Mouse (Mus musculus) kidney, embryonic 16.5 days (tissue): ENCODE results near the gene Krcc1. TPM values are rescaled to one million over a fixed set of nuclear protein-coding genes. Genes with fewer than 3 reads are reported as not detected.

ENCODE experiments used
- ATAC-seq: fragments of 200-750 bp; cut with Nextera tagmentation; 2 replicates; pipeline ENCODE4 v1.8.0; 2017; ENCODE audit warnings: moderate TSS enrichment; ENCODE audit not compliant: low FRiP score, low TSS enrichment
- H3K27ac ChIP-seq: fragments of 300-500 bp; sonication (generic); 2 replicates; pipeline ENCODE4 v1.5.1; 2014; ENCODE audit warnings: low read length
- H3K27me3 ChIP-seq: fragments of 300-500 bp; sonication (generic); 2 replicates; pipeline ENCODE4 v1.6.1; 2014; ENCODE audit warnings: low read length, control low read depth, mixed read lengths; ENCODE audit not compliant: insufficient read depth
- H3K36me3 ChIP-seq: fragments of 300-500 bp; sonication (generic); 2 replicates; pipeline ENCODE4 v1.6.1; 2014; ENCODE audit warnings: low read length, control low read depth, mixed read lengths; ENCODE audit not compliant: insufficient read depth
- H3K4me1 ChIP-seq: fragments of 300-500 bp; sonication (generic); 2 replicates; pipeline ENCODE4 v1.6.1; 2014; ENCODE audit warnings: low read length, control low read depth, mixed read lengths; ENCODE audit not compliant: insufficient read depth
- H3K4me2 ChIP-seq: fragments of 300-500 bp; sonication (generic); replicated peaks from 2 replicates; pipeline ENCODE4 v1.6.1; 2014; ENCODE audit warnings: low read depth, low read length
- H3K4me3 ChIP-seq: fragments of 300-500 bp; sonication (generic); 2 replicates; pipeline ENCODE4 v1.5.1; 2014; ENCODE audit warnings: mild to moderate bottlenecking, low read length
- H3K9ac ChIP-seq: fragments of 300-500 bp; sonication (generic); replicated peaks from 2 replicates; pipeline ENCODE4 v1.6.1; 2014; ENCODE audit warnings: low read length
- H3K9me3 ChIP-seq: fragments of 300-500 bp; sonication (generic); 2 replicates; pipeline ENCODE4 v1.6.1; 2016; ENCODE audit warnings: low read length, control low read depth
- WGBS: fragments of 180-500 bp; shearing (Covaris S2); extraction: QIAGEN DNeasy Blood & Tissue Kit; methylation state at CpG from one replicate; pipeline ENCODE4 v1.1.7; 2014; 5-methylcytosine and 5-hydroxymethylcytosine counted together
- polyA plus RNA-seq: library from polyadenylated mRNA; unstranded; fragments of >200 nt; fragmentation: Nextera tagmentation; extraction: Ambion mirVana; gene quantifications from 2 replicates; pipeline ENCODE4 v1.2.1, GENCODE M21; 2015

Gene Krcc1
- polyA plus RNA-seq, 1 experiment from 2014 or later: 58.4 TPM

GRCm38 (mm10) chr6:71240831-71241230 is 30.6 kb upstream of the Krcc1 start:
- no peak overlapping the region for H3K9ac ChIP-seq
- 69% methylated on average over 7 of the region's 7 CpGs for whole genome bisulfite sequencing
- no peak for ATAC-seq
- H3K4me3 ChIP-seq: no peak overlapping the region
- H3K4me2 ChIP-seq: no peak overlapping the region
- no peaks in the 10 kb centered on the region; the same call in 1 of the 2 replicates for H3K4me1 ChIP-seq
- no peak overlapping the region for H3K27ac ChIP-seq
- no peaks in the 10 kb centered on the region for H3K27me3 ChIP-seq
- H3K9me3 ChIP-seq: no peaks in the 10 kb centered on the region
- no peaks in the 10 kb centered on the region for H3K36me3 ChIP-seq

GRCm38 (mm10) chr6:71242811-71243210 is 28.7 kb upstream of the Krcc1 start:
- no peak overlapping the region for H3K4me3 ChIP-seq
- H3K4me1 ChIP-seq: no peaks in the 10 kb centered on the region
- WGBS: 81% methylated on average over 1 of the region's 1 CpGs
- H3K4me2 ChIP-seq: no peak overlapping the region
- no peak overlapping the region for H3K27ac ChIP-seq
- ATAC-seq: no peak
- H3K9ac ChIP-seq: no peak overlapping the region
- no peaks in the 10 kb centered on the region for H3K36me3 ChIP-seq
- no peaks in the 10 kb centered on the region for H3K27me3 ChIP-seq
- no peaks in the 10 kb centered on the region for H3K9me3 ChIP-seq

DNA sequence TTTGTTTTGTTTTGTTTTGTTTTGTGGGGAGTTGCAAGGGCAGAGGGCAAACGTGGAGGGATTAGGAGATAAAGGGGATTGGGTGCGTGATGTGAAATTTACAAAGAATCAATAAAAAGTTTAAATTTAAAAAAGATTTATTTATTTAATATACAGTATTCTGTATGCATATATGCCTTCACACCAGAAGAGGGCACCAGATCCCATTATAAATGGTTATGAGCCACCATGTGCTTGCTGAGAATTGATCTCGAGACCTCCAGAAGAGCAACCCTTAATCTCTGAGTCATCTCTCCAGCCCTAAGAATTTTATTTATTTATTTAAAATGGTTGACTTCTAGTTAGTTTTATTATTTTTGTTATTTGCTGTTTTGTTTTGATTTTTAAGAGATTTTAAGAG is 28.2 kb upstream of the Krcc1 start:
- Histone ChIP-seq H3K4me3 (no peak overlapping the region), H3K4me2 (no peak overlapping the region), H3K27ac (no peak overlapping the region), H3K36me3 (no peaks in the 10 kb centered on the region), H3K27me3 (no peaks in the 10 kb centered on the region), H3K9ac (no peak overlapping the region), H3K4me1 (no peaks in the 10 kb centered on the region), H3K9me3 (no peaks in the 10 kb centered on the region)
- no peak for ATAC-seq
- WGBS: 90% methylated on average over 3 of the region's 3 CpGs

DNA sequence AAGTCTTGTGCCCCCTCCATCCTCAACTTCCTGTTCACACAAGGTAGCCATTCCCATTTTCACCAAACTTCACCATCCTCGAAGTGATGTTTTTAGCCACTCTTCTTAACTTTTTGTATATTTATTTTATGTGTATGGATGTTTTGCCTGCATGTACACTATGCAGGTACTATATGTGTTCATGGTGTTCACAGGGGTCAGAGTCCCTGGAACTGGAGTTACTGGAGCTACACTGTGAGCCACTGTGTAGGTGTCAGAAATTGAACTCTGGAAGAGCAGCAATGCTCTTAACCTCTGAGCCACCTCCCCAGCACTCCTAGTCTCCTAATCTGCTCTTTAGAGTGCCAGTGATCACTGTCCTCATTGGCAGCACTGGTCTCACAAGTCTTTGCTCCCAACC is 23.1 kb upstream of the Krcc1 start:
- H3K27ac ChIP-seq: no peak overlapping the region
- no peak for ATAC-seq
- 94% methylated on average over 1 of the region's 1 CpGs for WGBS
- H3K36me3 ChIP-seq: no peaks in the 10 kb centered on the region
- no peaks in the 10 kb centered on the region for H3K9me3 ChIP-seq
- H3K9ac ChIP-seq: no peak overlapping the region
- no peak overlapping the region for H3K4me2 ChIP-seq
- H3K4me1 ChIP-seq: no peaks in the 10 kb centered on the region
- H3K27me3 ChIP-seq: no peaks in the 10 kb centered on the region
- no peak overlapping the region for H3K4me3 ChIP-seq

DNA sequence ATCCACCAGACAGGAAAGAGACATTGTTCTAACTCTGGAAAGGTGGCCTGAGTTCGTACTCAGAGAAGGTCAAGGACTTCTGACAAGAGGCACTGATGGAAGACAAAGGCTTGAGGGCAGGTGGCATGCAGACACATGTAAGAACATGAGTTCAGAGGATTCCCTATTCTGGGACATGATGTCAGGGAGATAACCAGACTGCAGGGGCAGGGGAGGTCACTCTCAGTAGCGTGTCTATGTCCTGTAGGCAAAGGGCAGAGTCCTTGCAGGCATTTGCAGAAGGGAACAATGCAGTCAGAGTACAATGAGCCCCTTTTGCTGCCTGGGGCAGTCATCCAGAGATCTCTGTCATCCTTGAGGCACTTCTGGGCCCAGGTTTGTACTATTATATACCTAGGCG is 21.9 kb upstream of the Krcc1 start:
- ATAC-seq: no peak
- no peaks in the 10 kb centered on the region for H3K4me1 ChIP-seq
- H3K4me2 ChIP-seq: no peak overlapping the region
- H3K9me3 ChIP-seq: no peaks in the 10 kb centered on the region
- no peak overlapping the region for H3K4me3 ChIP-seq
- WGBS: 73% methylated on average over 3 of the region's 3 CpGs
- no peaks in the 10 kb centered on the region for H3K27me3 ChIP-seq
- no peak overlapping the region for H3K27ac ChIP-seq
- H3K9ac ChIP-seq: no peak overlapping the region
- no peaks in the 10 kb centered on the region for H3K36me3 ChIP-seq

- Histone ChIP-seq H3K9ac (no peak overlapping the region), H3K36me3 (no peaks in the 10 kb centered on the region), H3K27ac (no peak overlapping the region), H3K4me3 (no peak overlapping the region), H3K4me1 (no peaks in the 10 kb centered on the region), H3K4me2 (no peak overlapping the region), H3K27me3 (no peaks in the 10 kb centered on the region), H3K9me3 (no peaks in the 10 kb centered on the region)
- no peak for ATAC-seq
- 87% methylated on average over 8 of the region's 8 CpGs for WGBS
These were observed 20.5 kb upstream of the Krcc1 start for GRCm38 (mm10) chr6:71250951-71251350.

DNA sequence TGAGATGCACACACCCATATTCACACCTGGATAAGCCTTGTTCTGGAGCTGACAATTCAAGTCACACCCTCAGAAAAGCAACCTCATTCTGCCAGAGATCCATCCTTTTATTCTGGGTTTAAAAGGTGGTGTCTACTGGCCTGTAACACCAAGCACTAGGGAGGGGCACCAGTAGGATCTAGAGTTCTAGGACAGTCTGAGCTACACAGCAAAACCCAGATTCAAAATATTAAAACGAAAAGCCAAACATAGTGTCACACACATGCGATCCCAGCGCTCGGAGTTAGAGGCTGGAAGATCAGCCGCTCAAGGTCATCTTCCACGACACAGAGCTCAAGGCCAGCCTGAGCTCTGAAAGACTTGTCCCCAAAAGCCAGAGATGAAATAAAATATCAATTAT is 17.0 kb upstream of the Krcc1 start:
- Histone ChIP-seq H3K9me3 (no peaks in the 10 kb centered on the region), H3K4me1 (no peaks in the 10 kb centered on the region), H3K4me3 (no peak overlapping the region), H3K36me3 (no peaks in the 10 kb centered on the region), H3K27me3 (no peaks in the 10 kb centered on the region), H3K27ac (no peak overlapping the region), H3K4me2 (no peak overlapping the region), H3K9ac (no peak overlapping the region)
- WGBS: 92% methylated on average over 6 of the region's 6 CpGs
- ATAC-seq: no peak

- WGBS: 94% methylated on average over 10 of the region's 10 CpGs
- H3K9me3 ChIP-seq: no peaks in the 10 kb centered on the region
- H3K9ac ChIP-seq: no peak overlapping the region
- no peak overlapping the region for H3K4me2 ChIP-seq
- no peak overlapping the region for H3K27ac ChIP-seq
- no peaks in the 10 kb centered on the region for H3K4me1 ChIP-seq
- no peaks in the 10 kb centered on the region for H3K27me3 ChIP-seq
- H3K4me3 ChIP-seq: no peak overlapping the region
- no peak for ATAC-seq
- no peaks in the 10 kb centered on the region for H3K36me3 ChIP-seq
These were observed 15.3 kb upstream of the Krcc1 start for GRCm38 (mm10) chr6:71256166-71256565.

GRCm38 (mm10) chr6:71257375-71257774 is 14.1 kb upstream of the Krcc1 start:
- H3K9me3 ChIP-seq: no peaks in the 10 kb centered on the region
- 62% methylated on average over 1 of the region's 1 CpGs for WGBS
- H3K36me3 ChIP-seq: no peaks in the 10 kb centered on the region
- no peak for ATAC-seq
- H3K4me3 ChIP-seq: no peak overlapping the region
- no peak overlapping the region for H3K9ac ChIP-seq
- no peak overlapping the region for H3K27ac ChIP-seq
- no peaks in the 10 kb centered on the region for H3K27me3 ChIP-seq
- no peak overlapping the region for H3K4me2 ChIP-seq
- H3K4me1 ChIP-seq: no peaks in the 10 kb centered on the region

DNA sequence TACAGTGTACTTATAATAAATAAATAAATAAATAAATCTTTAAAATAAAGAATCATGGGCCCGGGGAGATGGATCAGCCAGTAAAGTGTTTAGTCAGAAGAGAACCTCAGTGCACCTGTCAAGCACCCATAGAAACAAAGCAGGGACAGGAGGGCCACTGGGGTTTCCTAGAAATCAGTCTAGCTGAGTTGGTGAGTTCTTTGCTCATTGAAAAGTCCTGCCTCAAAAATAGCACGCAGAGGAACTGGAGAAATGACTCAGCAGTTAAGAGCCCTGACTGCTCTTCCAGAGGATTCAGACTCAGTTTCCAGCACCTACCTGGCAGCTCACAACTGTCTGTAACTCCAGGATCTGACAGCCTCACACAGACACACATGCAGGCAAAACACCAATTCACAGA is 12.9 kb upstream of the Krcc1 start:
- Histone ChIP-seq H3K36me3 (no peaks in the 10 kb centered on the region), H3K27ac (no peak overlapping the region), H3K9me3 (no peaks in the 10 kb centered on the region), H3K9ac (no peak overlapping the region), H3K4me2 (no peak overlapping the region), H3K4me3 (no peak overlapping the region), H3K4me1 (no peaks in the 10 kb centered on the region), H3K27me3 (no peaks in the 10 kb centered on the region)
- WGBS: 80% methylated on average over 2 of the region's 2 CpGs
- no peak for ATAC-seq

GRCm38 (mm10) chr6:71259166-71259565 is 12.3 kb upstream of the Krcc1 start:
- no peaks in the 10 kb centered on the region for H3K4me1 ChIP-seq
- H3K27me3 ChIP-seq: no peaks in the 10 kb centered on the region
- no peak overlapping the region for H3K27ac ChIP-seq
- WGBS: 84% methylated on average over 4 of the region's 4 CpGs
- no peak for ATAC-seq
- H3K36me3 ChIP-seq: no peaks in the 10 kb centered on the region
- no peak overlapping the region for H3K4me3 ChIP-seq
- no peak overlapping the region for H3K4me2 ChIP-seq
- H3K9me3 ChIP-seq: no peaks in the 10 kb centered on the region
- H3K9ac ChIP-seq: no peak overlapping the region
